Mouse (Mus musculus): ENCODE results near the gene Amn.

The Amn gene

GRCm38 (mm10) chr12:111325744-111326424 lies 55.0 kb downstream of the Amn start:
- no peak for DNase-seq
